Mouse (Mus musculus): Measurements from ENCODE around the gene Rab11a. TPM values are rescaled to one million over a fixed set of nuclear protein-coding genes. Genes with fewer than 3 reads are reported as not detected.

The Rab11a gene
- total and polyA plus RNA-seq, 2 experiments from 2014 or later, result 153 to 465 TPM

DNA sequence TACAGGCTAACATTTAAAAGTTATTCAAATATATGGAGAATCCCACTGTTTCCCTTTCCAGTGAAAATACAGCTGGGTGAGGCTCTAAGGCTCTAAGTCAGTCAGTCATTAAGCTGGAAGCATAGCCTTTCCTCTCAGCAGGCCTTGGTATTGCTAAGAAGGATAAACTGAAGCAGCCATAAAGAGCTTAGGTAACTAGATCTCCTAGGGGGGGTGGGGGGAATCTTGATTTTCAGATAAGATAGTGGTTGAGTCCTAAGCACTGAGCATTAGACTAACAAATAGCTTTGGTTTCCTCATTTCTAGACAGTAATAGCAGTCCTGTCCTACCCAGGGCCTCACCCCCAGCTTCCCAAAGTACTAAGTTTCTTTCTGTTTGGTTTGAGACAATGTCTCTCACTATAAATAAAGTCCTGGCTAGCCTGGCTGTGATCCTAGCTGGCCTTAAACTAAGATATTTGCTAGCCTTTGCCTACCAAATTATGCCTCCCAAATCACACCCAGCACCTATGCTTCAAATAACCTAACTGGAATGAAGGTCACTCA lies 34.1 kb downstream of the Rab11a start:
- Histone ChIP-seq H3K4me1 (ENCODE audit: insufficient read depth, low read length) (no peaks in the 10 kb centered on the region), H3K36me3 (ENCODE audit: insufficient read depth, low read length) (peaks cover 41% of the 10 kb centered on the region), H3K4me3 (ENCODE audit: low read length) (no peak overlapping the region), H3K27ac (no peak overlapping the region), H3K9me3 (ENCODE audit: low read length) (no peaks in the 10 kb centered on the region), H3K27me3 (ENCODE audit: insufficient read depth, low read length) (no peaks in the 10 kb centered on the region), H3K9ac (replicated peaks; ENCODE audit: low read length) (no peak overlapping the region), H3K4me2 (ENCODE audit: low read depth, low read length) (no peak overlapping the region)
- no peak for TF ChIP-seq CTCF (IDR thresholded peaks at IDR 0.05; ENCODE audit: low read depth)
- no peak for DNase-seq (ENCODE audit: low spot score)
- no peak for ATAC-seq

DNA sequence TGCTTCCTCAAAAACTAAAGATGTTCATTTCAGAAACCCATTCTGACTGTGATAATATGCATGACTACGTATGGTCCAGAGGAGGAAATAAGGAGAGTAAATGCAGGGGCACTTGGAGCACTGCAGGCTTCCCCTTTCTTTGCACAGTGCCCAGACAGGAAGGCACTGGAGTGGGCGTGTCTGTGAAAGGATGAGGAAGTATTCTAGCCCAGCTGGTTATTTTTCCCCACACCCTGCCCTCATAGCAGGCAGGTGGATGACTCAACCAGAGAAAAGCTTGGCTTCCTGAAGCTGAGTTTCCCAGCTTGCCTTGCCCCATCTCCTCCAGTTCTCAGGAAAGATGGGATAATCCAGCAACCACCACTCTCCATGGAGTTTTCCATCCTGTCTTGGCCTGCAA lies 34.6 kb downstream of the Rab11a start:
- no peaks in the 10 kb centered on the region for H3K27me3 ChIP-seq (ENCODE audit: insufficient read depth, low read length)
- no peak for DNase-seq (ENCODE audit: low spot score)
- no peak for ATAC-seq
- H3K4me2 ChIP-seq (ENCODE audit: low read depth, low read length), result no peak overlapping the region
- H3K36me3 ChIP-seq (ENCODE audit: insufficient read depth, low read length), result peaks cover 37% of the 10 kb centered on the region
- no peak overlapping the region for H3K9ac ChIP-seq (replicated peaks; ENCODE audit: low read length)
- no peak overlapping the region for H3K27ac ChIP-seq
- no peaks in the 10 kb centered on the region for H3K9me3 ChIP-seq (ENCODE audit: low read length)
- WGBS, result 76% methylated on average over 2 of the region's 2 CpGs
- H3K4me1 ChIP-seq (ENCODE audit: insufficient read depth, low read length), result no peaks in the 10 kb centered on the region
- H3K4me3 ChIP-seq (ENCODE audit: low read length), result no peak overlapping the region
- TF ChIP-seq CTCF (IDR thresholded peaks at IDR 0.05; ENCODE audit: low read depth), result no peak

DNA sequence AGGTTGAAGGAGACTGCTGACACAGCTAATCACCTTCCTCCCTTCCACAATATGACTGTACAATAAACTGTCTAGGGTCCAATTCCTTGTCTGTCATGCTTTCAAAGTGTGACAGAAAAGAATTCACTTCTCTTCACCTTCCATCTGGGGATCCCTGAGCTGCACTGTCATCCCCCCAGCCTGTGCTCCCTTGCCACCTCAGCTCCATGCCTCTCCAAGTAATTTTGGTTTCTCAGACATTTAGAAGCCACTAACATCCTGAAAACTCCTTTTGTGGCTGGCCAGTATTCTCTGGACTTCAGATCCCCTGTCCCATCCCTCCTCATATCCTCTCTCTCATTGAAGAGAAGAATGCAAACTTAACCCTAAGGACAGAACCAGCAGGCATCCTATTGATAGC lies 35.2 kb downstream of the Rab11a start:
- Histone ChIP-seq H3K9ac (replicated peaks; ENCODE audit: low read length) (no peak overlapping the region), H3K4me2 (ENCODE audit: low read depth, low read length) (no peak overlapping the region), H3K4me1 (ENCODE audit: insufficient read depth, low read length) (no peaks in the 10 kb centered on the region), H3K27ac (no peak overlapping the region), H3K9me3 (ENCODE audit: low read length) (no peaks in the 10 kb centered on the region), H3K27me3 (ENCODE audit: insufficient read depth, low read length) (no peaks in the 10 kb centered on the region), H3K4me3 (ENCODE audit: low read length) (no peak overlapping the region), H3K36me3 (ENCODE audit: insufficient read depth, low read length) (peaks cover 40% of the 10 kb centered on the region)
- DNase-seq (ENCODE audit: low spot score), result no peak
- ATAC-seq, result no peak
- TF ChIP-seq CTCF (IDR thresholded peaks at IDR 0.05; ENCODE audit: low read depth), result no peak

DNA sequence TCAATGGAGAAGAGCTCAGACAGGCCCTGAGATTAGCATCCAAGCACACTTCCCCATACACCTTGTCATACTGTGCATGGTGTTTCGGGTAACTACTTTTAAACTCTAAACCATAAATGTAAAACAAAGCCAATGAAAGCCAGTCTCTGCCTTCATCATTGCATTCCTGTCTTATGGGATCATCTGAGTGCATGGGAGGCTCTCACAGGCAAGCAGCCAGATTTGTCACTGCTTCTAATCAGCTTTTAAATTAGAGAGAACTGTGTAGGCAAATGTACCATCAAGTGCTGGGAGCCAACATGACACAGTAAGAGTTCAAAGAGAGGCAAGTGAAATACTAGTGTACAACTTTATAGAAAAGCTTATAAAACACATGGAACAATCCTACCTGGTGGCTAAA lies 35.9 kb downstream of the Rab11a start:
- ATAC-seq (no peak), DNase-seq (ENCODE audit: low spot score) (no peak)
- TF ChIP-seq CTCF (IDR thresholded peaks at IDR 0.05; ENCODE audit: low read depth), result no peak
- Histone ChIP-seq H3K36me3 (ENCODE audit: insufficient read depth, low read length) (peaks cover 36% of the 10 kb centered on the region), H3K9me3 (ENCODE audit: low read length) (no peaks in the 10 kb centered on the region), H3K27ac (no peak overlapping the region), H3K27me3 (ENCODE audit: insufficient read depth, low read length) (no peaks in the 10 kb centered on the region), H3K4me2 (ENCODE audit: low read depth, low read length) (no peak overlapping the region), H3K4me1 (ENCODE audit: insufficient read depth, low read length) (no peaks in the 10 kb centered on the region), H3K4me3 (ENCODE audit: low read length) (no peak overlapping the region), H3K9ac (replicated peaks; ENCODE audit: low read length) (no peak overlapping the region)
- WGBS, result 97% methylated on average over 1 of the region's 1 CpGs

DNA sequence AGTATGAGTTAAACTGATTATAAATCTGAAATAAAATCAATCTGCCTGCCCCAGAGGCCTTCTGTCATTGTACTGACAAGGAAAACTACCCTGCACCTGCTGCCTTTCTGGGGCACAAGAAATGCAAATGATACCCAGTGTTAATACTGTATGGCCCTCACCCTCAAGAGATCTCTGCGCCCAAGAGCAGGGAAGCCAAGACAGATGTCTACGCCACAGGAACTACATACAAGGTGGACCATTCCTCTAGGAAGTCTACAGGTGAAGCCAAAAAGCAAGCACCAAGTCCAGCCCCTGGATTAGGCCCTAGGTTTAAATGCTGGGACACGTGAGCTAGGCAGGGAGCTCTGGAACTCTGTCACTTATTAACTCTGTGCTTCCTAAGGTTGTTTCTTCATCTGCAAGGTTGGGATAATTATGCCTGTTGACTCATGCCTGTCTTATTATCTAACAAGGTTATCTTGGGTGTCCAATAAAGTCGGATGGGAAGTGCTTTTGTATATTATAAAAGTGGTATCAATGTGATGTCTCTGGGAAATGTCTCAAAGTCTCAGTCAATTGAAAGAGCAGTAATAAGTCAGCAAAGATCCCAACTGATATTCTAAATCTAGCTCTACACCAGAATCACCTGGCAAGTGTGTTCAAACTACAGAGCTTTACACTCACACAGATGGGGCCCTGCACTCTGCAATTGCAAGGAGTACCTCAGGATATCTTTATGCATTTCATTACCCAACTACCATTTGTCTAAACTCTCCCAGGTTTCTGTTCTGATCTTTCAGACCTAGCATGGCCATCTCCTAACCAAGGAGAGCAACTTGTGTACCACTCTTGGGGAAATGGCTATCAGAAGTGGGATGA lies 36.9 kb downstream of the Rab11a start:
- no peak overlapping the region for H3K4me3 ChIP-seq (ENCODE audit: low read length)
- H3K36me3 ChIP-seq (ENCODE audit: insufficient read depth, low read length), result peaks cover 34% of the 10 kb centered on the region
- no peak overlapping the region for H3K27ac ChIP-seq
- 87% methylated on average over 4 of the region's 4 CpGs for WGBS
- no peak for ATAC-seq
- H3K4me2 ChIP-seq (ENCODE audit: low read depth, low read length), result no peak overlapping the region
- no peaks in the 10 kb centered on the region for H3K4me1 ChIP-seq (ENCODE audit: insufficient read depth, low read length)
- DNase-seq (ENCODE audit: low spot score), result no peak
- H3K9ac ChIP-seq (replicated peaks; ENCODE audit: low read length), result no peak overlapping the region
- H3K27me3 ChIP-seq (ENCODE audit: insufficient read depth, low read length), result no peaks in the 10 kb centered on the region
- TF ChIP-seq CTCF (IDR thresholded peaks at IDR 0.05; ENCODE audit: low read depth), result no peak
- no peaks in the 10 kb centered on the region for H3K9me3 ChIP-seq (ENCODE audit: low read length)

DNA sequence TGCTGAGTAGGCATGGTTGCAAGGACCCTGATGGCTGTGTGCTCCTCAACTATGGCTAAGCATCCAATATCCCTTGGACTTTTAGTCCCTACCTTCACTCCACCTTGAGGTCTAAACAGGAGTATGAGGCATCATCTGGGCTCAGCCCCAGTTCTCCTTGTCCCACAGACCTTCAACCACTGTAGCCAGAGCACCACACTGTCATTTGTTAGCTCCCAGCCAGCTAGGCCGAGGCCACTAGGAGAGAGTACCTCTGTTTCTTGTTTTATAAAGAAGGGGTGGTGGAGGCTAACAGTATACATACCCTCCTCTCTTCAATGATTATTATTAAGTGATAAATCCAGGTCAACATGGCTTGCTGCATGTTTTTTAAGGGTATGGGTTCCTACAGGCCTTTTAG lies 39.0 kb downstream of the Rab11a start:
- WGBS, result 94% methylated on average over 1 of the region's 1 CpGs
- Histone ChIP-seq H3K4me1 (ENCODE audit: insufficient read depth, low read length) (no peaks in the 10 kb centered on the region), H3K27ac (no peak overlapping the region), H3K27me3 (ENCODE audit: insufficient read depth, low read length) (no peaks in the 10 kb centered on the region), H3K9me3 (ENCODE audit: low read length) (no peaks in the 10 kb centered on the region), H3K9ac (replicated peaks; ENCODE audit: low read length) (no peak overlapping the region), H3K4me3 (ENCODE audit: low read length) (no peak overlapping the region), H3K4me2 (ENCODE audit: low read depth, low read length) (no peak overlapping the region), H3K36me3 (ENCODE audit: insufficient read depth, low read length) (peaks cover 17% of the 10 kb centered on the region)
- TF ChIP-seq CTCF (IDR thresholded peaks at IDR 0.05; ENCODE audit: low read depth), result no peak
- no peak for DNase-seq (ENCODE audit: low spot score)
- no peak for ATAC-seq

DNA sequence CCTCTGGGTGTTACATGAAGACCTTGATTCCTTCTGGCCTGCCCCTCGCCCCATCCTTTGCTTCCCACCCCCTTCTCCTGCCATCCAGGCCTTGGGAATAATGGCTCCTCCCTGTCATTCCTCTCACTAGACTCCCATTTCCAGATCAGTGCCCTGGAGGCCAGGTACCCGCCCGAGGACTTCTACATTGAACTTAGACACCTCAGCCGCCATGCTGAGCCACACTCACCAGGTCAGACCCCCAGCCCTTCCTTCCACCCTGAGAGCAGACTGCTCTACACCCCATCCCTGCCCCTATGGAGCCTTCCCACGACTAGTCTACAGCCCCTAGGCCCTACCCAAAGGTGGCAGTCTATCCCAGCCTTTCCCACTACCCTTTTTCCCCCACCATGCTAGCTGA lies 39.9 kb downstream of the Rab11a start:
- DNase-seq (ENCODE audit: low spot score) (no peak), ATAC-seq (no peak)

More for the DNA sequence above, 39.9 kb downstream of the Rab11a start:
- H3K27ac ChIP-seq, result no peak overlapping the region
- H3K36me3 ChIP-seq (ENCODE audit: insufficient read depth, low read length), result peaks cover 11% of the 10 kb centered on the region
- no peak overlapping the region for H3K4me2 ChIP-seq (ENCODE audit: low read depth, low read length)
- 86% methylated on average over 5 of the region's 5 CpGs for WGBS
- no peaks in the 10 kb centered on the region for H3K27me3 ChIP-seq (ENCODE audit: insufficient read depth, low read length)
- no peak for TF ChIP-seq CTCF (IDR thresholded peaks at IDR 0.05; ENCODE audit: low read depth)
- H3K4me3 ChIP-seq (ENCODE audit: low read length), result no peak overlapping the region
- no peaks in the 10 kb centered on the region for H3K9me3 ChIP-seq (ENCODE audit: low read length)
- H3K9ac ChIP-seq (replicated peaks; ENCODE audit: low read length), result no peak overlapping the region
- H3K4me1 ChIP-seq (ENCODE audit: insufficient read depth, low read length), result no peaks in the 10 kb centered on the region

Measured in hindbrain, postnatal 0 days (tissue).